Mouse (Mus musculus) CH12.LX (cell line): ENCODE results near the gene Agtrap.

Experiments used
- BHLHE40 ChIP-seq: IDR thresholded peaks from 2 replicates; pipeline ENCODE4 v1.6.1; 2011; ENCODE audit warnings: mild to moderate bottlenecking, low read depth, low read length, improper control_type of control experiment
- CTCF ChIP-seq, 2 experiments: IDR thresholded peaks in 1 of 2; conservative IDR thresholded peaks in 1 of 2; 2 replicates each; pipeline ENCODE4 v1.5.1; 2011 to 2012; ENCODE audit warnings: low read depth in 2 of 2, low read length in 2 of 2, improper control_type of control experiment in 1 of 2, inconsistent platforms in 1 of 2, mild to moderate bottlenecking in 1 of 2, moderate library complexity in 1 of 2
- ELF1 ChIP-seq: IDR thresholded peaks from 2 replicates; pipeline ENCODE4 v1.6.1; 2014; ENCODE audit warnings: low read depth, mild to moderate bottlenecking, inconsistent platforms, low read length, improper control_type of control experiment
- EP300 ChIP-seq: IDR thresholded peaks from 2 replicates; pipeline ENCODE4 v1.6.1; 2011; ENCODE audit warnings: low read length, improper control_type of control experiment
- MEF2A ChIP-seq: IDR thresholded peaks from 2 replicates; pipeline ENCODE4 v1.6.1; 2014; ENCODE audit warnings: low read depth, mild to moderate bottlenecking, inconsistent platforms, low read length, improper control_type of control experiment, borderline replicate concordance
- POLR2A ChIP-seq: IDR thresholded peaks from 2 replicates; pipeline ENCODE4 v1.6.1; 2011; ENCODE audit warnings: low read depth, mild to moderate bottlenecking, improper control_type of control experiment, low read length
- POLR2AphosphoS2 ChIP-seq: IDR thresholded peaks from 2 replicates; pipeline ENCODE4 v1.6.1; 2011; ENCODE audit warnings: low read depth, low read length, improper control_type of control experiment
- RCOR1 ChIP-seq: conservative IDR thresholded peaks from 2 replicates; pipeline ENCODE4 v1.6.1; 2012; ENCODE audit warnings: low read depth, mild to moderate bottlenecking, inconsistent platforms, low read length, improper control_type of control experiment
- SIN3A ChIP-seq: IDR thresholded peaks from 2 replicates; pipeline ENCODE4 v1.6.1; 2012; ENCODE audit warnings: low read length, improper control_type of control experiment, inconsistent platforms
- SMC3 ChIP-seq: IDR thresholded peaks from 2 replicates; pipeline ENCODE4 v1.6.1; 2011; ENCODE audit warnings: low read depth, low read length, improper control_type of control experiment
- ZC3H11A ChIP-seq: IDR thresholded peaks from 2 replicates; pipeline ENCODE4 v1.6.1; 2012; ENCODE audit warnings: low read depth, mild to moderate bottlenecking, inconsistent platforms, low read length, improper control_type of control experiment
- ZNF384 ChIP-seq: IDR thresholded peaks from 2 replicates; pipeline ENCODE4 v1.6.1; 2012; ENCODE audit warnings: low read depth, low read length, improper control_type of control experiment, inconsistent platforms

GRCm38 (mm10) chr4:148137503-148137902 is 49.7 kb upstream of the Agtrap start:
- TF ChIP-seq RCOR1 (no peak), SIN3A (no peak), CTCF (conservative IDR thresholded peaks at IDR 0.05 in 1 of 2, IDR thresholded peaks at IDR 0.05 in 1 of 2; ENCODE audit: low read depth in 2 of 2, low read length in 2 of 2) (no peak), POLR2A (no peak), ZC3H11A (no peak), ELF1 (no peak), MEF2A (no peak), EP300 (no peak), ZNF384 (no peak), BHLHE40 (no peak), SMC3 (no peak), POLR2AphosphoS2 (no peak)
